Mouse (Mus musculus) embryonic fibroblast, embryonic 13.5 days (primary cell): ENCODE measurements around the gene Hyal2.

Experiments used
- CTCF ChIP-seq: IDR thresholded peaks from 2 replicates; pipeline ENCODE4 v1.5.1; 2011; ENCODE audit warnings: mild to moderate bottlenecking, control low read depth, low read length, moderate library complexity, borderline replicate concordance; ENCODE audit not compliant: insufficient read depth
- POLR2A ChIP-seq: IDR thresholded peaks from 2 replicates; pipeline ENCODE4 v1.6.1; 2011; ENCODE audit warnings: low read depth, mild to moderate bottlenecking, control low read depth, low read length, moderate library complexity

GRCm38 (mm10) chr9:107599842-107600241 lies 32.1 kb downstream of the Hyal2 start:
- TF ChIP-seq CTCF (no peak), POLR2A (no peak)
